Mouse (Mus musculus): ENCODE results near the gene Nkain2.

GRCm38 (mm10) chr10:32462726-32463125 is 427.5 kb downstream of the Nkain2 start:
- TF ChIP-seq CTCF (IDR thresholded peaks at IDR 0.05; ENCODE audit: insufficient read depth, low read depth, low read length), result no peak
- TF ChIP-seq POLR2A (IDR thresholded peaks at IDR 0.05; ENCODE audit: insufficient read depth, low read depth, low read length), result no peak

All from olfactory bulb, adult 2 months (tissue).